Mouse (Mus musculus) Patski (cell line): Measurements from ENCODE around the gene Ftl1. TPM values are rescaled to one million over a fixed set of nuclear protein-coding genes. Genes with fewer than 3 reads are reported as not detected.

Experiments
- ATAC-seq: fragments of 100-300 bp; one replicate; pipeline ENCODE4 v1.8.0; 2021
- CTCF ChIA-PET: fragments of 350-600 bp; sonication (Branson Sonifier 250); formaldehyde crosslinking; loops from one replicate; lab custom pipeline; 2022; ENCODE audit warnings: inconsistent platforms; lab: Charles Lee
- POLR2A ChIA-PET: fragments of 350-600 bp; sonication (Branson Sonifier 250); formaldehyde crosslinking; loops from one replicate; lab custom pipeline; 2022; ENCODE audit warnings: antibody characterized with exemption, inconsistent platforms; lab: Charles Lee
- DNase-seq: peaks from one replicate; pipeline ENCODE4 v3.0.0-alpha.2; 2011; ENCODE audit warnings: low read depth, low spot score
- H3K27me3 ChIP-seq: fragments of 371-371 bp; one replicate; pipeline ENCODE4 v1.5.1; 2021
- CTCF ChIP-seq: fragments of 100-300 bp; IDR thresholded peaks from one replicate; pipeline ENCODE4 v1.5.1; 2021
- in situ Hi-C: fragments of 300-500 bp; cut with MboI; formaldehyde crosslinking; loops from 3 replicates; pipeline ENCODE4 v1.11.1; 2018; ENCODE audit warnings: low pct_unique_long_range_greater_than_20kb, mixed read lengths
- polyA plus RNA-seq: library from polyadenylated mRNA; unstranded; gene quantifications from one replicate; pipeline ENCODE4 v1.2.3, GENCODE M21; 2021

Ftl1 gene
- polyA plus RNA-seq, 1 experiment from 2014 or later, result 15.6 TPM

- TF ChIP-seq CTCF, result peak; percentile 85
- ChIA-PET POLR2A (interaction anchor here (0.5 kb wide), 1 partner anchor 89 kb away, joined by 3 read pairs; no protein-coding TSS in a partner anchor), CTCF (interaction anchor here (0.7 to 9.4 kb wide), 21 partner anchors 9 to 206 kb away, joined by 3 to 116 read pairs (median 4); partner anchors contain the start of genes Bax, Ntn5, Nucb1 and Plekha4)
- in situ Hi-C loops, result loop anchor here (5.0 kb wide), 2 partner anchors 85 to 205 kb away; partner anchors contain the start of gene Ntn5
- H3K27me3 ChIP-seq, result no peaks in the 10 kb centered on the region
- ATAC-seq (no peak), DNase-seq (no peak)
Measured at GRCm38 (mm10) chr7:45477003-45477402, 17.3 kb upstream of the Ftl1 start.

DNA sequence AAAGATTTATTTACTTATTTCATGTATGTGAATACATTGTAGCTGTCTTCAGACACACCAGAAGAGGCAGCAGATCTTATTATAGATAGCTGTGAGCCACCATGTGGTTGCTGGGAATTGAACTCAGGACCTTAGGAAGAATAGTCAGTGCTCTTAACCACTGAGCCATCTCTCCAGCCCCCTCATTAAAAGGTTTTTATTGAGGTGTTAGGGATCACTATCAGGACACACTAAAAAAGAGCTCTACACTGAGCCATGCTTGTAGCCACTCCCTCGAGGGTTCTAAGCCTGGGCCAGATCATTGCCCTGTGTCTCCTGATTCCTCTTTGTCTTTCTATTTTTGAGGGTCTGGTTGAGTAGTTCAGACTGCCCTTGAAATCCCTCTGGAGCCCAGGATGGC is 16.8 kb upstream of the Ftl1 start:
- ChIA-PET CTCF (interaction anchor here (0.7 to 9.4 kb wide), 21 partner anchors 9 to 207 kb away, joined by 3 to 116 read pairs (median 4); partner anchors contain the start of genes Bax, Ntn5, Nucb1 and Plekha4), POLR2A (interaction anchor here (0.5 to 0.6 kb wide), 2 partner anchors 9 to 90 kb away, joined by 3 read pairs; partner anchors contain the start of gene Bax)
- TF ChIP-seq CTCF, result no peak
- no peak for DNase-seq
- no peak for ATAC-seq
- no peaks in the 10 kb centered on the region for H3K27me3 ChIP-seq
- in situ Hi-C loops, result loop anchor here (5.0 kb wide), 2 partner anchors 86 to 206 kb away; partner anchors contain the start of gene Ntn5

GRCm38 (mm10) chr7:45475291-45475969 is 15.7 kb upstream of the Ftl1 start:
- no peak for TF ChIP-seq CTCF
- ATAC-seq (no peak), DNase-seq (no peak)
- ChIA-PET CTCF (interaction anchor here (1.3 to 9.4 kb wide), 5 partner anchors 10 to 208 kb away, joined by 4 to 116 read pairs (median 14); partner anchors contain the start of genes Bax and Ntn5), POLR2A (interaction anchor here (0.8 to 1.2 kb wide), 3 partner anchors 47 to 89 kb away, joined by 3 to 4 read pairs (median 3); no protein-coding TSS in a partner anchor)
- in situ Hi-C loops, result loop anchor here (5.0 kb wide), 2 partner anchors 87 to 207 kb away; partner anchors contain the start of gene Ntn5
- H3K27me3 ChIP-seq, result no peaks in the 10 kb centered on the region

GRCm38 (mm10) chr7:45470869-45471268 is 11.2 kb upstream of the Ftl1 start:
- no peak for DNase-seq
- in situ Hi-C loops, result no loop called here
- peak; percentile 81 for TF ChIP-seq CTCF

GRCm38 (mm10) chr7:45467090-45467670 is 7.5 kb upstream of the Ftl1 start:
- CTCF ChIA-PET, result interaction anchor here (1.6 to 3.5 kb wide), 2 partner anchors 9 to 215 kb away, joined by 4 to 14 read pairs; no protein-coding TSS in a partner anchor

More at GRCm38 (mm10) chr7:45470869-45471268, 11.2 kb upstream of the Ftl1 start:
- CTCF ChIA-PET, result interaction anchor here (0.7 to 9.4 kb wide), 15 partner anchors 10 to 136 kb away, joined by 3 to 116 read pairs (median 3); partner anchors contain the start of gene Nucb1
- POLR2A ChIA-PET, result interaction anchor here (1.1 to 1.7 kb wide), 2 partner anchors 56 to 91 kb away, joined by 3 to 4 read pairs; partner anchors contain the start of genes Plekha4 and Ppp1r15a
- H3K27me3 ChIP-seq, result no peaks in the 10 kb centered on the region
- no peak for ATAC-seq

DNA sequence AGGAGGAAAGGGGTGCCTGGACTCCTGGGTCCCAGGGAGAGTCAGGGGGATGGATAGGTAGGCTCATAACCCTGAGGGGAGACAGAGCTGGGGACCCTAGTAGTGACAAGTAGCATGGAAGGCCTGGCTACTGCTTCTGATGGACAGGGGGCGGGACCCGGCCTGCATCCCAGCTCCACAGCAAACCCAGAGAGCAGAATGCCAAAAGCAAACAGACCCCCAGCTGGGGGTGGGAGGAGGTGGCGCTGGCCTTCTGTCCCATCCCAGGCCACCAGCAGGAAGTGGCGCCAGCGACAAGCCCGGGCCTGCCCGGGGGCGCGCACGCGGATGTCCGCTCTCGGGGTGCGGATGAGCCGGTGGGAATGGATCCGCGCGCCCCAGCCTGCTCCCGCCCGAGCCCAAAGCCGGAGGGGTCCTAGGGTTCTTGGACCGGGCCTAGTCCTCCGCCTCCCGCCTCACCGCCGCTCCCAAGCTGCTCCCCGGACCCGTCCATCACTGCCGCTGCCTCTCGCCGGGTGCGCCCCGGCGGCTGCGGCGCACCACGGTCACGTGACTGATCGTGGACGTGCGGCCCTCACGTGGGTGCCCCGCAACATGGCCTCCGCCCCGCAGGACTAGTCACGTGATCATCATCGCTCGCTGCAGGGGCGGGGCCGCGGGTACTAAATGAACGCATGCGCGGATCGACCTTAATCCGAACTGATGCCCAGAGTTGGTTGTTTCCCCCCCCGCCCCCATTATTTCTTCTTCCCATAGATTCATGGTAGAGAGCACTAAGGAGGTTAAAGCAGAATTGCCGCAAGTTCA is 6.8 kb upstream of the Ftl1 start, which contains the start of gene Bax:
Gene Bax (minus strand): TSS at position 616 of the 807 bp plus-strand sequence.
- no peaks in the 10 kb centered on the region for H3K27me3 ChIP-seq
- DNase-seq (no peak), ATAC-seq (peak; percentile 48)
- in situ Hi-C loops, result no loop called here
- ChIA-PET POLR2A (interaction anchor here (0.7 to 1.7 kb wide), 7 partner anchors 9 to 105 kb away, joined by 3 to 7 read pairs (median 4); partner anchors contain the start of genes Plekha4 and Ppp1r15a), CTCF (interaction anchor here (1.2 to 3.5 kb wide), 4 partner anchors 10 to 216 kb away, joined by 3 to 14 read pairs (median 5); no protein-coding TSS in a partner anchor)
- TF ChIP-seq CTCF, result no peak

More at GRCm38 (mm10) chr7:45467090-45467670, 7.5 kb upstream of the Ftl1 start:
- no peak for DNase-seq
- POLR2A ChIA-PET, result interaction anchor here (0.7 to 1.7 kb wide), 4 partner anchors 9 to 77 kb away, joined by 3 to 7 read pairs (median 4); no protein-coding TSS in a partner anchor
- ATAC-seq, result no peak
- no peaks in the 10 kb centered on the region for H3K27me3 ChIP-seq
- no peak for TF ChIP-seq CTCF
- in situ Hi-C loops, result no loop called here

GRCm38 (mm10) chr7:45465549-45465948 is 5.9 kb upstream of the Ftl1 start:
- TF ChIP-seq CTCF, result no peak
- in situ Hi-C loops, result no loop called here
- ChIA-PET CTCF (interaction anchor here (1.2 to 3.5 kb wide), 4 partner anchors 9 to 217 kb away, joined by 3 to 14 read pairs (median 5); no protein-coding TSS in a partner anchor), POLR2A (interaction anchor here (0.8 to 1.1 kb wide), 4 partner anchors 9 to 106 kb away, joined by 3 to 4 read pairs (median 4); partner anchors contain the start of genes Plekha4 and Ppp1r15a)
- H3K27me3 ChIP-seq, result no peaks in the 10 kb centered on the region
- ATAC-seq (no peak), DNase-seq (no peak)

DNA sequence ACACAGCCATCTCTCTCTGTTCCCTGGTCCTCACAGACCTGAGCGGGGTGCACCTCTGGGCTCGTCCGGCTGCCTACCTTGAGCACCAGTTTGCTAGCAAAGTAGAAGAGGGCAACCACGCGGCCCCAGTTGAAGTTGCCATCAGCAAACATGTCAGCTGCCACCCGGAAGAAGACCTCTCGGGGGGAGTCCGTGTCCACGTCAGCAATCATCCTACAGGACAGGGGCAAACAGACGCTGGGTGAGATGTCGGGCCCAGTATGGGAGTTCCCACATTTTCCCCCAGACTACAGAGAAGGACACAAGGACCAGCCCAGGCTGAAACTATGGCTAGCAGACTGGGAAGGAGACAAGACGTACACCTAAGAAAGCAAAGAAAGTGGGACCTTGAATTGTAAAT is 5.4 kb upstream of the Ftl1 start:
- POLR2A ChIA-PET, result interaction anchor here (0.8 to 1.0 kb wide), 2 partner anchors 9 to 61 kb away, joined by 3 to 4 read pairs; partner anchors contain the start of genes Plekha4 and Ppp1r15a

More for the DNA sequence above, 5.4 kb upstream of the Ftl1 start:
- no peaks in the 10 kb centered on the region for H3K27me3 ChIP-seq
- no peak for ATAC-seq
- no peak for TF ChIP-seq CTCF
- in situ Hi-C loops, result no loop called here
- CTCF ChIA-PET, result interaction anchor here (1.8 to 3.5 kb wide), 2 partner anchors 9 to 11 kb away, joined by 6 to 14 read pairs; no protein-coding TSS in a partner anchor
- DNase-seq, result no peak
